Mouse (Mus musculus): ENCODE results near the gene Slc16a10. TPM values are rescaled to one million over a fixed set of nuclear protein-coding genes. Genes with fewer than 3 reads are reported as not detected.

Gene Slc16a10
- total and polyA plus RNA-seq, 3 experiments: 4.1 to 10.4 (median 4.5) TPM

- in situ Hi-C loops (cut with MboI; ENCODE audit: low pct_ligation_motif_present, low pct_unique_long_range_greater_than_20kb, low sequenced_read_pairs): no loop called here
- Histone ChIP-seq H3K27me3 (replicated peaks) (no peaks in the 10 kb centered on the region), H3K9ac (ENCODE audit: insufficient read depth, low read depth) (no peak overlapping the region), H3K36me3 (replicated peaks in 1 of 2; ENCODE audit: control insufficient read depth in 1 of 2, insufficient read depth in 1 of 2, low read length in 1 of 2) (no peaks in the 10 kb centered on the region), H3K4me1 (ENCODE audit: control insufficient read depth in 1 of 2, insufficient read depth in 2 of 2) (peaks cover 0 to 3% of the 10 kb centered on the region in 2 experiments; a peak in 1 of 4 replicates), H3K4me2 (ENCODE audit: insufficient read depth, low read depth, poor library complexity, severe bottlenecking) (no peak overlapping the region), H3K9me3 (replicated peaks; ENCODE audit: low read length) (no peaks in the 10 kb centered on the region), H3K27ac (ENCODE audit: insufficient read depth, low read depth) (no peak overlapping the region), H3K4me3 (replicated peaks in 1 of 3; ENCODE audit: low read depth in 2 of 3, low read length in 2 of 3, poor library complexity in 1 of 3) (no peak overlapping the region), H3K79me2 (replicated peaks; ENCODE audit: control insufficient read depth, extremely low read depth, insufficient read depth, poor library complexity, severe bottlenecking) (no peaks in the 10 kb centered on the region)
- dilution Hi-C loops (cut with MboI; ENCODE audit: extremely low pct_ligation_motif_present, extremely low pct_unique_long_range_greater_than_20kb, low sequenced_read_pairs): no loop called here
- TF ChIP-seq HCFC1 (IDR thresholded peaks at IDR 0.05; ENCODE audit: low read depth, low read length) (no peak), BHLHE40 (IDR thresholded peaks at IDR 0.05; ENCODE audit: low read depth, low read length) (no peak), UBTF (IDR thresholded peaks at IDR 0.05; ENCODE audit: low read depth, low read length) (no peak), NELFE (IDR thresholded peaks at IDR 0.05; ENCODE audit: low read depth, low read length) (no peak), E2F4 (IDR thresholded peaks at IDR 0.05; ENCODE audit: insufficient replicate concordance, low read depth, low read length) (no peak), MAFK (IDR thresholded peaks at IDR 0.05; ENCODE audit: insufficient replicate concordance, low read length) (no peak), NRF1 (IDR thresholded peaks at IDR 0.05; ENCODE audit: low read depth, low read length) (no peak), ETS1 (conservative IDR thresholded peaks at IDR 0.05; ENCODE audit: low read depth, low read length) (no peak), CTCF (conservative IDR thresholded peaks at IDR 0.05 in 1 of 2, IDR thresholded peaks at IDR 0.05 in 1 of 2; ENCODE audit: low read depth in 2 of 2, low read length in 2 of 2) (no peak), KAT2A (IDR thresholded peaks at IDR 0.05; ENCODE audit: insufficient replicate concordance, low read length) (no peak), POLR2AphosphoS2 (IDR thresholded peaks at IDR 0.05; ENCODE audit: low read depth, low read length) (no peak), RAD21 (IDR thresholded peaks at IDR 0.05; ENCODE audit: low read depth, low read length) (no peak), ZNF384 (IDR thresholded peaks at IDR 0.05; ENCODE audit: low read depth, low read length) (no peak)
- DNase-seq (ENCODE audit: extremely low read depth): no peak
Measured at GRCm38 (mm10) chr10:40020401-40020800, 121.7 kb downstream of the Slc16a10 start.

GRCm38 (mm10) chr10:40019492-40019891 lies 122.6 kb downstream of the Slc16a10 start:
- Histone ChIP-seq H3K9me3 (replicated peaks; ENCODE audit: low read length) (no peaks in the 10 kb centered on the region), H3K27me3 (replicated peaks) (no peaks in the 10 kb centered on the region), H3K4me1 (ENCODE audit: control insufficient read depth in 1 of 2, insufficient read depth in 2 of 2) (peaks cover 0 to 3% of the 10 kb centered on the region in 2 experiments; a peak in 1 of 4 replicates), H3K36me3 (replicated peaks in 1 of 2; ENCODE audit: control insufficient read depth in 1 of 2, insufficient read depth in 1 of 2, low read length in 1 of 2) (no peaks in the 10 kb centered on the region), H3K4me3 (replicated peaks in 1 of 3; ENCODE audit: low read depth in 2 of 3, low read length in 2 of 3, poor library complexity in 1 of 3) (no peak overlapping the region), H3K4me2 (ENCODE audit: insufficient read depth, low read depth, poor library complexity, severe bottlenecking) (no peak overlapping the region), H3K79me2 (replicated peaks; ENCODE audit: control insufficient read depth, extremely low read depth, insufficient read depth, poor library complexity, severe bottlenecking) (no peaks in the 10 kb centered on the region), H3K27ac (ENCODE audit: insufficient read depth, low read depth) (no peak overlapping the region), H3K9ac (ENCODE audit: insufficient read depth, low read depth) (no peak overlapping the region)
- in situ Hi-C loops (cut with MboI; ENCODE audit: low pct_ligation_motif_present, low pct_unique_long_range_greater_than_20kb, low sequenced_read_pairs) (no loop called here), dilution Hi-C loops (cut with MboI; ENCODE audit: extremely low pct_ligation_motif_present, extremely low pct_unique_long_range_greater_than_20kb, low sequenced_read_pairs) (no loop called here)
- no peak for DNase-seq (ENCODE audit: extremely low read depth)
- no peak for TF ChIP-seq MAFK (IDR thresholded peaks at IDR 0.05; ENCODE audit: insufficient replicate concordance, low read length)
- TF ChIP-seq PAX5 (IDR thresholded peaks at IDR 0.05; ENCODE audit: low read length): no peak
- 0 out of 2 replicates have a peak, but pooled peaks have one; percentile 16 for TF ChIP-seq MEF2A (IDR thresholded peaks at IDR 0.05; ENCODE audit: borderline replicate concordance, low read depth, low read length)
- no peak for TF ChIP-seq ZNF384 (IDR thresholded peaks at IDR 0.05; ENCODE audit: low read depth, low read length)

All from CH12.LX (cell line).